Mouse (Mus musculus) E14TG2a.4 (cell line): ENCODE results near the gene Sgpl1.

Source experiments
- CTCF ChIP-seq: conservative IDR thresholded peaks from 2 replicates; pipeline ENCODE4 v1.5.1; 2014; ENCODE audit warnings: low read length
- NANOG ChIP-seq: IDR thresholded peaks from 2 replicates; pipeline ENCODE4 v1.6.1; 2014; ENCODE audit warnings: borderline replicate concordance, low read length, mixed read lengths

GRCm38 (mm10) chr10:61124462-61124861 is 23.0 kb downstream of the Sgpl1 start:
- TF ChIP-seq CTCF (no peak), NANOG (no peak)
